Mouse (Mus musculus) adrenal gland, postnatal 4 days (tissue): ENCODE measurements around the gene Ing5. TPM values are rescaled to one million over a fixed set of nuclear protein-coding genes. Genes with fewer than 3 reads are reported as not detected.
"Not testable (repeated sequence)": the region's sequence is repeated elsewhere in the genome, so short reads cannot be mapped to it uniquely, and the experiment has no call there.

Experiments
- DNase-seq, 2 experiments: peaks; one replicate each; pipeline ENCODE4 v3.0.0; 2021 to 2022; ENCODE audit warnings: low spot score in 2 of 2, mixed read lengths in 2 of 2
- total RNA-seq, 2 experiments: library from RNA; stranded (reverse); gene quantifications; 2 replicates each; pipeline ENCODE4 v1.2.3; 2021

The Ing5 gene
- total RNA-seq, 2 experiments from 2014 or later = 20.4 to 21.9 TPM

GRCm38 (mm10) chr1:93808871-93809270, 5.1 kb downstream of the Ing5 start:
- no peak for DNase-seq

- no peak for DNase-seq
Measured at GRCm38 (mm10) chr1:93810011-93810410, 6.2 kb downstream of the Ing5 start.

GRCm38 (mm10) chr1:93811495-93812039, 7.8 kb downstream of the Ing5 start:
- no peak for DNase-seq

GRCm38 (mm10) chr1:93817823-93818532, 14.2 kb downstream of the Ing5 start:
- no peak for DNase-seq

- DNase-seq = no peak
Measured at GRCm38 (mm10) chr1:93818722-93819121, 15.0 kb downstream of the Ing5 start.

- no peak for DNase-seq
Measured at GRCm38 (mm10) chr1:93823796-93824495, 20.2 kb downstream of the Ing5 start.

GRCm38 (mm10) chr1:93824609-93825008, 20.8 kb downstream of the Ing5 start, which contains the start of gene D2hgdh:
Gene D2hgdh (plus strand): TSS chr1:93824909.
- no peak for DNase-seq

GRCm38 (mm10) chr1:93825105-93825674, 21.4 kb downstream of the Ing5 start:
- DNase-seq = peak; percentile 72 to 88

GRCm38 (mm10) chr1:93825771-93826539, 22.2 kb downstream of the Ing5 start:
- DNase-seq = no peak

GRCm38 (mm10) chr1:93826540-93826835, 22.7 kb downstream of the Ing5 start:
- DNase-seq = no peak

GRCm38 (mm10) chr1:93832754-93833360, 29.1 kb downstream of the Ing5 start:
- not testable (repeated sequence) for DNase-seq

GRCm38 (mm10) chr1:93834671-93835150, 30.9 kb downstream of the Ing5 start:
- no peak for DNase-seq

- DNase-seq = no peak
Measured at GRCm38 (mm10) chr1:93835211-93835610, 31.4 kb downstream of the Ing5 start.

- no peak for DNase-seq
Measured at GRCm38 (mm10) chr1:93835876-93836531, 32.2 kb downstream of the Ing5 start.

GRCm38 (mm10) chr1:93836532-93836913, 32.8 kb downstream of the Ing5 start:
- no peak for DNase-seq

GRCm38 (mm10) chr1:93837335-93837734, 33.6 kb downstream of the Ing5 start:
- no peak for DNase-seq

GRCm38 (mm10) chr1:93838569-93838968, 34.8 kb downstream of the Ing5 start:
- DNase-seq = not testable (repeated sequence)

GRCm38 (mm10) chr1:93845766-93846366, 42.1 kb downstream of the Ing5 start:
- not testable (repeated sequence) for DNase-seq

- DNase-seq = not testable (repeated sequence)
Measured at GRCm38 (mm10) chr1:93855790-93856189, 52.0 kb downstream of the Ing5 start.

GRCm38 (mm10) chr1:93857370-93857769, 53.6 kb downstream of the Ing5 start:
- no peak for DNase-seq
